Mouse (Mus musculus): ENCODE measurements at regions not wholly inside any gene's neighbourhood (a gene's known extent, or its start where the extent isn't known, plus 50 kb on each side); places are given as distances from the start of the nearest gene placed in this dataset.

GRCm38 (mm10) chr14:74359663-74360552 lies 280.7 kb upstream of the Htr2a start:
- no peak for DNase-seq (ENCODE audit: low read depth, low spot score)

- no peak for DNase-seq (ENCODE audit: low read depth, low spot score)
These were observed 256.2 kb upstream of the Htr2a start for GRCm38 (mm10) chr14:74384481-74384880.

GRCm38 (mm10) chr14:74392419-74392818 lies 248.2 kb upstream of the Htr2a start:
- no peak for DNase-seq (ENCODE audit: low read depth, low spot score)

DNA sequence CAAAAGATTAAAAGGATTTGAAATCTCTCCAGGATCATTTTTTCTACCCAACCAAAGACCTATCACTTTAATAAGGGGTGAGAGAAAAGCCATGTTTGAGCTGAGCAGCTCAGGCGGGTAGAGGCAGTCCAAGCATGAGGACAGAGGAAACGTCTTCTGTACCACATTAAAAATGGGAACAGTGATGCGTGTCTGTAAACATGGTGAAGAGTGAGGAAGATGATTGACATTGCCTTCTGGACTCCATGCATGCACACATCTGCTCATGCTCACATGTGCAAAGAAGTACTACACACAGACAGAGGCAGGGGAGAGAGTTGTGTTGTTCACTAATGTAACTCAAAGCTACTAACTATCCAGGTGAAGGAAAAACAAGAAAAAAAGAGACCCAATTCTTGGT lies 243.4 kb upstream of the Htr2a start:
- no peak for DNase-seq (ENCODE audit: low read depth, low spot score)

- no peak for DNase-seq (ENCODE audit: low read depth, low spot score)
These were observed 231.2 kb upstream of the Htr2a start for GRCm38 (mm10) chr14:74409441-74409840.

- DNase-seq (ENCODE audit: low read depth, low spot score), result no peak
These were observed 212.4 kb upstream of the Htr2a start for GRCm38 (mm10) chr14:74428226-74428625.

DNA sequence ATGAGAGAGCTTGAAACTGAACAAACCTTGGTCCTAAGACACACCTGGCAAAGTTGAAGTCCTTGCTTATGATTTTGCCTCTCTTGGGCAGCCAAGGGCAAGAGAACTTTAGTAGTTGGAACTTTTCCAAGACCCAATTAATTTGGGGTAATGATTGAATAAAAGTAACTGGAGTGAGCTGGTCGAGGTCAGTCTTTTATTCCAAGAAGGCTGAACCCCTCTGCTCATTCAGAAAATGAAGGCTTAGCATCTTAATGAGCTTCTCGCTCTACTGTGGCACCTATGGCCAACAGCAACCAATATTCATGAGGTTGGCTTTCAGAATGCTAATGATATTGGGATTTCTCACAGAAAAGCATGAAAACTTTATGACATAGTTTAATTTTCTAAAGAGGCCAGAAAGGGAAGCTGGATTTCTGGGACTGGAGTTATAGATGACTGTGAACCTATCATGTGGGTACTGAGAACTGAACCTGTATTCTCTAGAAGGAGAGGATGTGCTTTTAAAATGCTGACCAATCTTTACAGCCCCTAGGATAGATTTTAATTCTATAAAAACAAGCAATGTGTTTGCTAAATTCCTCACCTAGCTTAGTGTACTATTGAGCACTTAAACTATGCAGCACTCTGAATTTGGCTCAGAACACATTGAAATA lies 176.5 kb upstream of the Htr2a start:
- DNase-seq (ENCODE audit: low read depth, low spot score), result no peak

DNA sequence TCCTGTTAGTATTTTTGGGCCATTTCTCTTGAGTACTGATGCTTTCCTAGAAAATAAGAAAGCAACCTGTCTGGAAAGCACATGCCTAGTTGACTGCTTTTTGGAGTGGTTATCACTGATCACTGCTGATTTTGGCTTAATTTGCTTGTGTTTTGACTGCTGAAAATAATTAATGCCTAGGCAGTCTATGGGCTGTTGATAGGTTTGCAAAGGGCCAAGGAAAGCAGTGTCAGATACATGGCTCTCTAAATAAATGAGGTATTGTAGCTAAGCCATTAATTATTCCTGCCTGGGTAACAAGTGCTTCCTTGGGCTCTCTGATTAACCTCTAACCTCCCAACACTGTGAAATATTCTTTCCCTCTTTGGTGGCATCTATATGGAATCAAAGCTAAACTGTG lies 145.1 kb upstream of the Htr2a start:
- no peak for DNase-seq (ENCODE audit: low read depth, low spot score)

- no peak for DNase-seq (ENCODE audit: low read depth, low spot score)
These were observed 129.1 kb upstream of the Htr2a start for GRCm38 (mm10) chr14:74511521-74511920.

GRCm38 (mm10) chr14:74516451-74516850 lies 124.2 kb upstream of the Htr2a start:
- DNase-seq (ENCODE audit: low read depth, low spot score), result no peak

DNA sequence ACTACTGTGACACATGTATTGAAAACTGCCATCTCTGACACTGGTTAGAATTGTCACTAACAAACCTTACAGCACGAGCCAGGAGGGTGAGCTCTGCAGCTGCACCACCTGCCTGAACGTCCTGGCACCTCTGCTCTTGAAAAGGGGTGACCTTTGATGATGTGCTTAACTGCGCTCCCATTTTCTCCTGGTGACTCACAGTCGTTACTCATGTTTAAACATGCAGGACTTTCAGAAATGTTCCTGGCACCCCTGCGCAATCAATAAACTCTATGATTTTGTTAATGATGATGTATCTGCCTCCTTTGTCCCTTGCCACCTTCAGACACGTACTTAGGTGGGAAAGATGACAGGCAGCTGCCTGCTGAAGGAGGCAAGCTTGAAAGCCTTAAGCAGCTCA lies 121.1 kb upstream of the Htr2a start:
- no peak for DNase-seq (ENCODE audit: low read depth, low spot score)

GRCm38 (mm10) chr14:74521669-74522068 lies 119.0 kb upstream of the Htr2a start:
- DNase-seq (ENCODE audit: low read depth, low spot score), result no peak

DNA sequence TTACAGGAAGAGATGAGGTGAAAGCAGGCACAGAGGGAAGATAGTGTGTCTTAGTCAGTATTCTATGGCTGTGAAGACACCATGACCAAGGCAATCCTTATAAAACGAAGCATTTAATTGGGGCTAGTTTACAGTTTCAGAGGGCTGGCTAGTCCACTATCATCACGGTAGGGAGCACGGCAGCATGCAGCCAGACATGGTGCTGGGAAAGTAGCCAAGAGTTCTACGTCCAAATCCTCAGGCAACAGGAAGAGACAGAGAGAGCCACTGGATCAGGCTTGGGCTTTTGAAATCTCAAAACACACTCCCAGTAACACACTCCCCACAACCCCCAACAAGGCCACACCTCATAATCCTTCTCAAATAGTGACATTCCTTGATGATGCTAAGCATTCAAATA lies 113.4 kb upstream of the Htr2a start:
- DNase-seq (ENCODE audit: low read depth, low spot score), result no peak

DNA sequence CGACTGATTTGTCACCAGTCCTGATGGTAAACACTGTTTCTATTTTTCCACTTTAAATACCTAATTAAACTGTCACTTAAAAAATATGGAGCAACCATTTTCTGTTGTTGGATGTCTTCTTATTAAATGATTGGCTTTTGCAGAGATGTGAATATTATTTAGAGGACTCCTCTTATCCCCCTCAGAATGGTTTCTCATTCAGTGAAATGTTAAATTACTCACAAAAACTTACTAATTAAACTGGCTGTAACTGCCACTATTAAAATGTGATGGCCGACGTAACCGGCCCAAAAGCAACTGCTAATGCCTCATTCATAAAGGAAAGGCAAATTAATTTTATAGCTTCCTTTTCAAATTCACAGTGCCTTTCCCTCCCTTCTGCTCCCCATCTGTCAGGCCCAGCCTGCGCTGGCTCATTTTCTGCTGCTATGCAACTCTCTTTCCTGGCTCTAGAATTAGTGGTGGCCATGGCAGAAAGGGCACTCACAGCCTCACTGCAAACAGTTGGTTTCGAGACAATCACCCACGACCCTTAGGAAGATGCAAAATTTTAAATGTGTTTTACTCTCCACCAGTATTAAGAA lies 111.2 kb upstream of the Htr2a start:
- DNase-seq (ENCODE audit: low read depth, low spot score), result no peak

GRCm38 (mm10) chr14:74538187-74538586 lies 102.5 kb upstream of the Htr2a start:
- DNase-seq (ENCODE audit: low read depth, low spot score), result no peak

DNA sequence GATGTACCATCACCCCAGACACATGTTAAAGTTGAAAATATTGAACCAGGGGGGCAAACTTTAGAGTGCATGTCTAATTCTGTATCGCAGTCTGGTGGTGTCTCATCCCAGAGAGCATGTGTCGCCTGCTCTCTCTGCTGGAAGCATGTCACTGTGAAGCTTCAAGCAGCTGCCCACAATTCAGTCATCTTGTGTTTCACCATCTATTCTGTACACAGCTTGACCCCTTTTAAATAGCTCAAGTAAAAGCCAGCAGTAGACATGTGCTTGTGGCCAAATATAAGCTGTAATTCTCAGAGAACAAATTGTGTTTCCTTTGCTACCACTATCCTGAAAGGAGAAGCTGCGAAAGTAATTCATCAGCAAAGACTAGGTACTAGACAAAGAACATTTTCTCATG lies 96.6 kb upstream of the Htr2a start:
- DNase-seq (ENCODE audit: low read depth, low spot score), result no peak

DNA sequence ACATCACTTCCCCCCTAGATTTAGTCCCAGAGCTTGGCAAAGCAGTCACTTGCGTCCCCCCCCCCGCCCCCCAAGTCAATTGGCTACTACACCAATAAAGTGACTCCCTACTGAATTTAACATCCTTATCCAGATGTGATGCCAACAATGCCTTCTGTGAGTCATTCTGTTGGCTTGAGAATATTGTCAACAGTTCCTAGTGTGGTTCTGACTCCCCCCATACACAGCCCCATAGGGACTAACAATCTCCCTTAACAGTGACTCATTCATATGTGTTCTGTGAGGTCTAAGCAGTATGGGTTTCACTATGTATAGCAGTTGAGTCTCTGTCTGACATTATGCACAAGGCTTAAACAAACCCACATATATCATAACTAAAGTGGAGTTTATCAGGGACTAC lies 89.5 kb upstream of the Htr2a start:
- DNase-seq (ENCODE audit: low read depth, low spot score), result no peak

GRCm38 (mm10) chr14:74553636-74554035 lies 87.0 kb upstream of the Htr2a start:
- DNase-seq (ENCODE audit: low read depth, low spot score), result no peak

DNA sequence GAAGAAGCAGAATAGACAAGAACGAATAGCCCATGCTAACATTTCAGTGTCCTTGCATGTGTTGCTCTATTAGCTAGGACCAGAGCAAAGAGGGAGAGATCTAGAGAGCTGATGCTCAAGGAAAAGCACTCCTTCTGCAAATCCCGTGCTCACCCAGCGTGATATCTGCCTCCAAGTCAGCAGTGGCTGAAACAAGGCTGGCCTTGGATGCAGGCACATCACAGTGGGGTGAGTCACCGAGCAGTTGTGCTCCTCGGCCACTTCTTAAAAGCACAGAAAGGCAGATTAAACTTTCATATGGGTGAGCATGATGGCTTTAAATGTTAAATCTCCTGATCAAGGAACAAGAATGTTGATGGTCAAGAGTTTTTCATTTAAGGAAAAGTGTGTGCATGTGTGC lies 82.3 kb upstream of the Htr2a start:
- DNase-seq (ENCODE audit: low read depth, low spot score), result no peak

All from A20 (cell line).